Mouse (Mus musculus): ENCODE measurements around the gene Nlgn3.

Gene Nlgn3

GRCm38 (mm10) chrX:101370573-101370972, 71.6 kb downstream of the Nlgn3 start:
- peak in 1 of 2 experiments; percentile 34 for DNase-seq (ENCODE audit: inconsistent age in 2 of 2, low spot score in 1 of 2)

- DNase-seq (ENCODE audit: inconsistent age in 2 of 2, low spot score in 1 of 2), result no peak
These were observed 74.0 kb downstream of the Nlgn3 start for GRCm38 (mm10) chrX:101372946-101373345.

All from adrenal gland, adult (tissue).